Mouse (Mus musculus): ENCODE data around the gene Igsf9b.
A peak's percentile ranks its signal among the peaks of the same experiment; 100 is the strongest.

The Igsf9b gene

DNA sequence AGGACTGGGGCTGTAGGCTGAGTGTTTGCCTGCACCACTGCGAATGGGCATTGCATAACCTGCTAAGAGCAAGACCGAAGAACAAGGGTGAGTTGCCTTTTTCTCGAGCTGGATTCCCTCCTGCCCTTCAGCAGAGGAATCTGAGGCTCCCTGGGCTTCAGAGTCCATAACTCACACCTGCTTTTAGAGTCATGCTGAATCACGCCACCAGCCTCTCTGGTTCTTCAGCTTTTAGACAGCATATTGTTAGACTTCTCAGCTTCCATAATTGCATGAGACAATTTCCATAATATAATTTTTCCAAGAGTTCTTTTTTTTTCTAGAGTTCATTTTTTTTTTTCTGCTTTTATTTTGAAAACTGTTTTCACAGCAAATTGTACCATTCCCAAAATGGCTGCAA is 4.6 kb upstream of the Igsf9b start:
- no peak for DNase-seq

DNA sequence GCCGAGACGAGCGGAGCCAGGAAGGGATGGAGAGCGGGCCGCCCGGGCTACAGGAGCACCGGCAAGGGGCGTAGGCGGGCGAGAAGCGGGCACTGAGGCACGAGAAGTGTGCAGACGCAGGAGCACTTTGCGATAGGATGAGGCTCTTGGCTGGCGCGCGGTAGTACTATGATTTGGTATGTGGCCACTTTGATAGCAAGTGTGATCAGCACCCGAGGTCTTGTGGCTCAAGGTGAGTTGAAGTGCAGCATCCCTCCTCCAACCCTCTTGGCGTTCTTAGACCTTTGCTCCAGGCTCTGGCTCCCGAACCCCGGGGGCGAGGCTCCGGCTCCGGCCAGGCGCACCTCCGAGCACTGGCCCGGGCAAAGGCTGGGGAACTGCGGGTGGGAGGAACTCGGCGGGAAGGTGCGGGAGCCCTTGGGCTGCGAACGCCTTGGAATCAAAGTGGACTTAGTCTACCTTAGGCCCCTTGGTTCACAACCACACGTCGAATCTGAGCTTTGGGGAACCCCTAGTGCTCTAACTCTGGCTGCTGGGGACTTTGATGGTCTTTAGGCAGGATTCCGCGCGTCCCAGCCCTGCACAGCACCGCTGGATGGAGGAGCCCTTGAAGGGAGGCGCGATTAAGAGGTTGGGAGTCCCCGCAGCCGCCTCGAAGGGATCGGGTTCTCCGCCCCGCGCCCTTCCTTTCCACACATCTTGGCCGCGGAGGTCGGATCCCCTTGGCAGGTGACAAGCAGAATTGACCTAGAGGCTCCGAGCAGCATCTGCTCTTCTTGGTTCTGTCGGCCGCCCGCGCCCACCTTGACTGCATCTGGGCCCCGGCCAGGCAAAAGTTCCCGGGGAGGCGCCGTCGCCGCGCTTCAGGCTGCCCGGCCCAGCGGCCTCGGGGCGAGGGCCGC is 533 bp downstream of the Igsf9b start:
- DNase-seq = peak; percentile 30

DNA sequence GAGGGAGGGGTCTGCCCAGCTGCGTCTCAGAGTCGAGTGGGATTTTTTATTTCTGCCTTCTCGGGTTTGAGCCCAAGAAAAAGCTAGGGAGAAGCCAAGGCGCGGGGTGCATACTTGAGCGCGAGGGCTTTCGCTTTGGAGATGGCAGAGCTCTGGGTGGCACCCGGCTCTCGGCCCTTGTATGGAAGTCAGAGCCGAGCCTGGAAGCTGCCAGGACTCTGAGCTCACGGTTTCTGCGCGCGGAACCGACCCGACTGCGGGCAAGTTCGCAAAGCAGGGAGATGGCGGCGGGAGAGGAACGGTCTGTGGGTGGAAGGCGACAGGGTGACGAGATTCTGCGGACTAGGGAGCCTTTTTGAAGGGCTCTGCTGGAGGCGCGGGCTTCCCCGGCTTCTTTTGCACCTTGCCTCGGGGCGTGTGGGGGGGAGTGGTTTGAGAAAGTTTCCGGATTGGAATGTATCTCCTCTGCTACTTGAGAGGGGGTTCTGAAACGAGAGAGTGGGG is 1.2 kb downstream of the Igsf9b start:
- peak; percentile 37 for DNase-seq

DNA sequence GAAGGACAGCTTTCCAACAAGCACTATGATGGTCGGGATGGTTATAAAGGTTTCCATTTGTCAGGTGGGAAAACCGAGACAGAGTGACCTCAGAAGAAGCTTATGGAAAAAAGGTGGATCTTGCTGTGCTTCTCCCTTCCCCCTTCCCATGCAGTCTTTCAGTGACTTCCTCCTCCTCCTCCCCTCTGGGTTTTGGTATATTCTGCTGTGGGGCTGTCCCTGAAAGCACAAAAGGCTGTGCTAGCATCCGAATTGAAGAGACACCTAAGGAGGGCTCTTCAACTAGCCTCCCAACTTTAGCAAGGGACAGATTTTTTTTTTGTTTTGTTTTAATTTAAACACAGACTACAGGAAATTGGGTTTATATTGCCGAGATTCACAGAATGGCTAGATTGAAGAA is 1.7 kb downstream of the Igsf9b start:
- DNase-seq = no peak

DNA sequence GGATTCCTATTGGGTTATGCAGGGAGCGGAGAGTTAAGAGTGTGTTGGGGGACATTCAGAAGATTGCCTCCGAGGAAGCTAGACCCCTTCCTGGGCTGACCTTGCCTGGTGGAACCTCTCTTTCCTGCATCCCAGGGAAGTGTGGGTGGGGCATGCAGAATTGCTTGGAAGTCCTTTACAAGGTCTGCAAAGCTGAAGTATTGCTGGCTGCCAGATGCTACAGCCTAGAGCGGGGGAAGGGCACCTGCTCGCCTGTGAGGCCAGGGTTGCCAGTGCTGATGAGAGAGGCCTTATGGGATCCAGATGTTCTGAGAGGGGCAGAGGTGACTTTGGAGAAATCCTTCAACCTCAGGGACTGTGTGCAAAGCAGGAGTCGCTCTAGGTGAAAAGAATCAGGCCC is 2.5 kb downstream of the Igsf9b start:
- DNase-seq = no peak

DNA sequence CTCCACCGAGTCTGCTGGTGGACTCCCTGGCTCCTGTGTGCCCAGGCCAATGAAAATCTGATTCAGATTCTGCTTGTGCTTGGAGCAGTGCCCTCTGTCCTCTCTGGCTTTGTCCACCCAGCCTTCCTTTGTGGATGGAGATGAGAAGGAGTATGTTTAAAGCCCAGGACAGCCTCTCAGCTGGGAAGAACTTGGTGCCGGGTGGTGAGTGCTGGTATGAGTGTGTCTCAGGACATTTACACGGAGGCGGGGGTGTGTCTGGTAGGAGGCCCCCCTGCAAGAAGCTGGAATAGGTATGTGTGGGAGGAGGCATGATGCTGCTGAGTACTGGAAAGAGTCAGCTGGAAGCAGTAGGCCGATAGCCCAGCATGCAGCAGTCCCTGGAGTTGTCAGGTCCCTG is 3.3 kb downstream of the Igsf9b start:
- DNase-seq = no peak

DNA sequence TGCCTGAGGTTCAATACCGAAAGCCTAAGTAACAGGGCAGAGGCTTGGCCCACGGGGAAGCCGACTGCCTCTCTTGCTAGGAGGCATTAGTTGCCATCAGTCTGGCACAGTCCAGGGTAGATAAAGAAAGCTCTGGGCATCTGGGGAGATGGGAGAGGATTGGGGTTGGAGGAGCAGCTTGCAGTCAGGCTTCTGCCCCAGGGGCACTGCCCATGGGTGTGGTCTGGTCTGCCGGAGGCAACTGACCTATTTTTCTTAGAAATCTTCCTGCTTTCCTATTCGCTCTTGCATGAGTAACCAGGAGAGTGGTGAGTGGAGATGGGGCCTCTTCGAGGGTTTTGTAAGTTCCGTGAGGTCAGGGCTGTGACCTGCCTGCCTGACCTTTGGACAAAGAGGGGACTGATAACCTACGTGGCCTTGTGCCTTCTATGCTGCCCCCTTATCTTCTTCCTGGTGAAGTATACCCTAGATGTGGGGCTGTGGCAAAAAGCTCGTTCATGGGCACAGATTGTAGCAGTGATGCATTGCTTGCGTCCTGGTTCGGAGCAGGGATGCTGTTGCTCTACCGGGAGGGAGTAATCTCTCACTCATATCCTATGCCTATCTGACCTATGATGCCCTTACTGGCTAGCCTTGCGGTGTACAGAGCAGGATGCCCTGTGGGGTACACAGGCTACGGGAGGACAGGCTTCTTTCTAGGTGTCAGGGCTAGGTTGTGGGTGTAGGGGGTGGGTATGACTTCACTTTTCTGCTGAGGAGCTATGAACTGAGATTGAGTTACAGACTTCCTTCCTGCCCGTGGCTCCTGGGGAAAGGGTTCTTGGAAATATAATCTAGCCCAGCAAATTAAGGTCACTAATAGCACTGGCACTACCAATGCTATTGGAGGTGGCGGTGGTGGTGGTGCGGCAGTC is 4.8 kb downstream of the Igsf9b start:
- DNase-seq = no peak

DNA sequence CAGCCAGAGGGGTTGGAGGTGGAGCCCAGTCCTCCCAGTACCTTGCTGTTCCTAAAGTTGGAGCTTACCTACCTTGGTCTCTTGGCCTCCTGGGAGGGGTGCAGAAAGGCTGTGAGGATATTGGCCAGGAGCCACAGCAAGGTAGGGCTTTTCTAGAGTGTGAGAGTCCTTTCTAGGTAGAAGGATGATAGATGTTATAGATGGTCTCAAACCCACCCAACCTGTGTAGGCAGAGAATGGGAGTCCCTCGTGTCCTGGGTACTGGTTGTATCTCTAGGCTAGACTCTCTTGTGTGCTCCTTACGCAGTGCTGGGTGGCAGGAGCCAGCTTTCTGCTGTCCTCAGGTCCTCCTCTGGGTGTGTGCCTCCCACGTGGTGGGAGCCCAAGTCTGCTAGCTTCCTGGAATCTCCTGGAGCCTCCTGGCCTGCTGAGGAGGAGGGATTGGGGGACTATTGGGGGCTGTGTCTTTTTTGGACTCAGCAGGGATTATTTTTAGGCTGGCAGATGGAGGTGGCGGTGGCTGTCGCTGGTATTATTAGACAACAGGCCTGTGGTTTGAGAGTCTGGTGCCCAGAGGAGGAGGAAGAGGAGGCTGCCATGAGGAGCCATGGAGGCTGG is 5.6 kb downstream of the Igsf9b start:
- DNase-seq = no peak

DNA sequence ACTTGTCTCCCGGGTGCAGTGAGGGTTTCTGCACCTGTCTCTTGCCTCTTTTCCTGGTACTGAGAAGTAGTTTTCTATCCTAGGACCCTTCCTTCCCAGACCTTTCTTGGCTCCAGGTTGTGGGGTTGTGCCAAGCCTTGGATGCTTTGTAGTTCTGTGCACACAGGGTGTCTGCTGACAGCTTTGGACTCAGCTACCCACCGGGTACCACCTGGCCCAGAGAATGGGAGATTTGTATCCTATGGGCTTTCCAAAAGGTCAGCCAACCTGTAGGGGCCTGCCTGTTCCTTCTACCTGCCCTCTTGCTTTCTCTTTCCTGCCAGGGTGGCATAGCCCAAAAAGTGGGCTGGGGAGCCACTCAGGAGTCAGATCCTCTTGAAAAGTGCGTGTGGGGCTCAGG is 6.5 kb downstream of the Igsf9b start:
- DNase-seq = no peak

DNA sequence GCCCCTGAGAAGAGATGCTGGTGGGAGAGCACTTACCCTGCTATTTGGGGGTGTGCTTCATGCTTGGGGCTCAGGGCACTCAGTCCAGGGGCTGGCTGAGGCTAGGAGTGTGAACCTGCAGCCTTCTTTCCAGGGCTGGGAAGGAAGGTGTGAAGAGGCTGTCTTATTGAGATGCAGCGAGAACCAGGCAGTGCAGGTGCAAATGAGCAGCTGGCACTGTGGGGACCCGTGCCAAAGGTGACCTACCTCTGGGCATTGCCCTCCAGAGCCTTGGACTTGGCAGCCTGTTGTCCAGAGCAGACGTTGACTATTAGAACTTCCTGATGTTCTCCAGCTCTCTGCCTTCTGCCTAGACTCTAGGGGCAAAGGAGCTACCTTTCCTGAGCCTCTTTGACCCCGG is 7.6 kb downstream of the Igsf9b start:
- DNase-seq = no peak

DNA sequence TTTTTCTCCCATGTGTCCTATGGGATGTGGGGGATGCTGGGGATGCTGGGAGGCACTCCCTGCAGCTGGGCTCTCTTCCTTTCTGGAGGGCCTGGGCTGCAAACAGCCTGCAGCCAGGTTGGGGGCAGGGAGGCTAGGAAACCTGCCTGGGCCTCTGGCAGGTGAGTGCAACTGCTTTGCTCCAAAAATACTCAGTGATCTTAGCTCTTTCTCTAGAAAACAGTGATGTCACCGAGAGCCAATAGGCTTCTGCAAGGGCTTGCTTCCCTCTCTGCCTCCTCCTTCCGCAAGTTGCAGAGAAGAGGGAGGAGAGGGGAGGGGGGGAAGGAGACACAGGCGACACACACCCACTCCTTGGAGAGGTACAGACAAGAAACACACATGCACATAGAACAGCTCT is 8.3 kb downstream of the Igsf9b start:
- DNase-seq = peak; percentile 46

DNA sequence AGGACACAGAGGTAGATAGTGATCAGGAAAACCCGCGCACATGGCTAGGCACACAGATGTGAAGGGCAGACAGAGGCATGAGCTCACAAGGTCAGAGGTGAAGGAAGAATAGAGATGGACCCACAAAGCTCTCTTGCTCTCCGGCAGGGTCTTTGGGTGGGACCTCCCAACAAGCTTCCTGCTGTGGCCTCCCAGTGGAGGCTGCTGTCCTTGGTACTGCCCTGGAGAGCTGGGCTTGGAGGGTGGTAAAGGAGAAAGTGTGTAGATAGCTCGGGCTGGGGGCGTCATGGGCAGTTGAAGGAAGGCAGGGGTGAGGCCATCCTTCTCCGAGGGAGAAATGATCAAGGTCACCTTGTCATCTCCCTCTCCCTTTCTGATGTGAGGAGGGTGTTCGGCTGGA is 9.0 kb downstream of the Igsf9b start:
- DNase-seq = no peak

DNA sequence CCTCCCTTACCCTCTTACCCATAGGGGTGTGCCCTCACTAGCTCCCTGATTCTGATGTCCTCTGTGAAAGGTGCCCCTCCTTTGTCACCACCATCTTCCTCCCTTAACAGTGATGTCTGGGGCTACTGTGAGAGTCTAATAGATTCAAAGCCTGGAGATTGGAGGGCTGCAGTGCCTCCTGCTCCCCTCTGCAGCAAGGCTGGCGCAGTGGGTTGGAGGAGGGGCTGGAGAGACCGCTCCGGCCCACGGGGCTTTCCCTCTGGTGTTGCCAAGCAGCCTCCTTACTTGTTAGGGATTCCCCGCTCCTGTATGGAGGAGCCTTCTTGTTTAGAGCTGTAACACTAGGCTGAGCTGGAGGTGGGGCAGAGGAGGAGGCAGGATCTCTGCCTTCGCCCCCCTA is 9.6 kb downstream of the Igsf9b start:
- DNase-seq = peak; percentile 61

DNA sequence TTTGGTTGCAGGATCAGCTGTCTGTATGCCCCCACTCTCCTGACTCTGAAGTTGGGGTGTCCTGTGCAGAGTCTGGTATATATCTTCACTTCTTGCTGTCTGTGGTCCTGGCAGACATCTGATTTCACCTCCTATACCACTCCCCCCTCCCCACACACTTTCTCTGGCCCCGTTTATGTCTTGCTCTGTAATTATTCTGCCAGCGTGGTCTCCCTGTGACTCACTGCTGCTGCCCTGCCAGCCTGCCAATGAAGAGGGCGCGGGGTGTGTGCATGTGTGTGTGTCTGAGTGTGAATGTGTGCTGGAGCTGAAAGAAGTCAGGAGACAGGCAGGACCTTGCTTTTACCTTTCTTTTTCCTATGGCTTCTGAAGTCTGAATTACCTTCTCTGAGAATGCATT is 11.0 kb downstream of the Igsf9b start:
- DNase-seq = no peak

DNA sequence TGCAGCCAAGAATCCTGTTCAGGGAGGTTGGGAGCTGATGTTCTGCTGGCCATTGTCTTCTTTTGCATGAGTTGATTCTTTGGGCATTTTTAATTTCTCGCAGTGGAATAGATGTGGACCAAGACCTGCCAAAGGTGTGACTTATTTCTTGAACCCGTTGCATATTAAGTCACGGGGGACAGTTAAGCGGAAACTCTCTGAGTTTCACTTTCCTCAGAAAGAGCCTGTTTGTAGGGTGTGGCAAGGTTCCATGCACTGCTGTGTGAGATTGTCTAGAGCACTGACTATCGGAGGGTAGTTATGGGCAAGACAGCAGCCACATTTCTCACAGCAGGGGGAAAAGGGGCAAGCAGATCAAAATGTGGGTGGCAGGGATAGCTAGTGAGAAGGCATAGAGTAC is 14.4 kb downstream of the Igsf9b start:
- DNase-seq = no peak

DNA sequence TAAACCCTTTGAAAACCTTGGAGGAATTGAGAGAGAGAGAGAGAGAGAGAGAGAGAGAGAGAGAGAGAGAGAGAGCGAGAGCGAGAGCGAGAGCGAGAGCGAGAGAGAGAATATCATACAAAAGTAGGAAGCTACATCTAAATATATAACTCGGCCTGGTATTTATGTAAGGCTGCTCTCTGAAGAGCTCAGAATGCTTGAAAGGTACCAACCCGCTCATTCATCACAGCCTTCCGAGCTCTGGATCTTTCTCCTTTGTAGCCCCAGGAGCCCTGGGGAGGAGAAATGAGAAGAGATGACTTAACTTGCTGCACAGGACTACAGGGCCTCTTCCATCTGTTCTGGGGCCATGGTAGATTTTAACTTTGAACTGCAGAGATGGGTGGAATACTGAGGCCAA is 22.3 kb downstream of the Igsf9b start:
- no peak for DNase-seq

DNA sequence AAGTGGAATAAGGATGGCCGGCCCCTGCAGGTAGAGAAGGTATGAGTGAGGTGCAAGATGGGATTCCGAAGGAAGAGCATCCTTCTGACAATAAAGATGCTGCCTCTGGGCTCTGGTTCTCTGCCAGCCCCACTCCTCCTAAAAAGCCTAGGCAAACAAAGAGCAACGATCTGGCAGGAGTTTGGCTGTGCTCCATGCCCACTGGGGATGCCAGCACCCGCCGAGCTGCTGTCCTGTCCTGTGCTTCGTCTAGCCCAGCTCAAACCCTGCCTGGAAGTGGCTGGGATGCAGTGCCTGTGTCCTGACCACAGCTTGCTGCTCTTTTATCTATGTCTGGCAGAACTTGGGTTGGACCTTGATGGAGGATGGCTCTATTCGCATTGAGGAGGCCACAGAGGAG is 23.3 kb downstream of the Igsf9b start:
- DNase-seq = no peak

DNA sequence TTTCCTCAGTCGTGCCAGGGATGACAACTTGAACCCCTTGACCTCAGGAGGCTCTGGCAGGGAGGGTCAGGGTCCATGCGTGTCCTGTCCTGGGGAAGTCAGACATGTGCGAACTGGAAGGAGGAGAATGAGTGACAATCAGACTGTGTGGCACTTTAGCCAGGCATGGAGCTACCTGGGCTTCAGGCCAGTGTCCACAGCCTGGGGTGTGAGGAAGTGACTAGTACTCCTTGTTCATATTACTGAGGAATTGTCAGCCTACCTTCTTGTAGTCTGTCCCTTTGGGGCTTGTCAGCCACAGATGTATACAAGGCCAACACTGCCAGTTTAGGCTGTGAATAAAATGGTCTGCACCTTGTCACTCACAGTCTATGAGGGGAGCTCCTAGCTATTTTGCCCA is 24.4 kb downstream of the Igsf9b start:
- no peak for DNase-seq

DNA sequence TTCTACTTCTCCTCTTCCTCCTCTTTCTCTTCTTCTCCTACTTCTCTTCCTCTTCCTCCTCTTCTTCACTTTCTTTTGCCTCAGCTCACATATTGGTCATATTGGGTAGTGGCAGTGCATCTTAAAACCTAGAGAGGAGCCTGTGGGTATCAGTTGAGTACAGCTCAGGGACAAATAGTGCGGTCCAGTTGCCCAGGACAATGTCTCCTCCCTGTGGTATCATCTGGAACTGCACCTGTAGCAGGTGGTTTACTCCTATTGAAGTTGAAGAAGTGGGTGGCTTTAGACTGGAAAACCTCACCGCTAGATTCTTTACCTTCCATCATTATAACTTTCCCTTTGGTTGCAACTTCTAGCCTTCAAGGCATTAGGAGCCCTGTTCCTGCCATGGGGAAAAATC is 26.9 kb downstream of the Igsf9b start:
- peak; percentile 69 for DNase-seq

DNA sequence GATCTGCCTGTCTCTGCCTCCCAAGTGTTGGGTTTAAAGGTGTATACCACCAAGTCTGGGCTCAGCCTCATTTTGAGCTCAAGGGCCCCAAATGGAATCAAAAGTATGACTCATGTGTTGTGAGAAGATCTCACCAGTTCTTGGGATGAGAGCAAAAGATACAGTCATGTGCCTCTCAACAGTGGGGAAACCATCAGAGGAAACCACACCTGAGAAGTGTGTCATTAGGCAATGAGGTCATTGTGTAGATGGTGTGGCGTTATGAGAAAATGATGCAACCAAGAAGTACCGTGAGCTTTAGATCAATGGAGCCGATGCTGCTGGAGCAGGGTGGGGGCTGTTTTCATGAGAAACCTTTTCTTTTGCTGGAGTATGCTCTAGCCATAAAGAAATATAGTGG is 28.6 kb downstream of the Igsf9b start:
- no peak for DNase-seq

DNA sequence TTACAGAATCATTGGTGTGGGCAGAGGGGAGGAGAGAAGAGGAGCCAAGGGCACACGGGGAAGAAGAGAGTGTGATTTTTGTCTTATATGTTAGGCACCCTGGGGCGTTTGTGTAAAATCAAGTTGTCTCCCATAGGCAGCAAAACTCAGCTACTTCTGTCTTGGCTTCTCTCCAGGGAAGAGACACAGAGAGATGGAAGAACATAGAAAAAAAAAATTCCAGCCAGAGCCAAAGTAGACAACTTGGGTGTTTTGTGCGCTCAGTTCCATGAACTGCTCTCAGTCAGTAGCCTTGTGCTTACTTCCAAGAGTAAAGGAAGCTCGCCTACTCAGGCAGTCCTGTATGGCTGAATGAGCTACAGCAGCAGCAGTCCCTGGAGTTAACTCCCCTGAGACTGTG is 31.4 kb downstream of the Igsf9b start:
- DNase-seq = no peak

DNA sequence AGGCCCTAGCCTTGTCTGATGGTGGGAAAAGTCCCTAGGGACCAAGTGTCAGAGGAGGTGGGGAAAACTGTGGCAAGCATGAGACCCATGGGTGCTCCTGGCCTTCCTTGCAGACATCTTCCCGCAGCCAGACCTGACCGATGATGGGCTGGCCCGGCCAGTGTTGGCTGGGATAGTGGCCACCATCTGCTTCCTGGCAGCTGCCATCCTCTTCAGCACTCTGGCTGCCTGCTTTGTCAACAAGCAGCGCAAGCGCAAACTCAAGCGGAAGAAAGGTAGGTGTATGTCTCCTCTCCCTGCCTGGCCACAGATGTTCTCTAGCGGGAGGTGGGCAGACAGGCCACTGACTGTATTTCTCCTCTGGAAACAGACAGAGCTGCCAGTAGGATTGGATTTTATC is 32.5 kb downstream of the Igsf9b start:
- no peak for DNase-seq

DNA sequence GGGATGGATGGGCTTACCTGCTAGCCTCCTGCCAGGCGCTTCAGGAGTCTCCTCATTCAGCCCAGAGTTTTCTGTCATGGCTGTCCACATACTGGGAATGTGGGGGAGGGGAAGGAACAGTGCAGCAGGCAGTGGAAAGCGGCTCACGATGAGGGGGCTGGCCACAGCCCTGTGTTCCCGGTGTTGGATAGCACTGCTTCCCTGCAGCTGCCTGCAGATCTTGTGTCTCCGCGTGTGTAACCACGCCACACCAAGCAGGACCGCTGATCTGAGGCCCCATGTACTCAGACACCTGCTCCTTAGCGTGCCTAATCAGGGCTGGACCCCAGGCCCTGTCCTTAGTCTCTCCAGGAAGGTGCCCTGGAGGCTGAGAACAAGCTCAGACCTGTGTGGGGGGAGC is 35.9 kb downstream of the Igsf9b start:
- no peak for DNase-seq
